Mouse (Mus musculus) liver, embryonic 11.5 days (tissue): Measurements from ENCODE around the gene Kars. TPM values are rescaled to one million over a fixed set of nuclear protein-coding genes. Genes with fewer than 3 reads are reported as not detected.
A peak's percentile ranks its signal among the peaks of the same experiment; 100 is the strongest.

Experiments used
- ATAC-seq: fragments of 200-750 bp; cut with Nextera tagmentation; replicated peaks from 2 replicates; pipeline ENCODE4 v1.8.0; 2017; ENCODE audit warnings: moderate number of reproducible peaks, mild to moderate bottlenecking, moderate TSS enrichment, moderate library complexity; ENCODE audit not compliant: low FRiP score
- DNase-seq: peaks from one replicate; pipeline ENCODE4 v3.0.0-alpha.2; 2017; ENCODE audit warnings: low spot score
- H3K27ac ChIP-seq: fragments of 300-500 bp; sonication (generic); 2 replicates; pipeline ENCODE4 v1.5.1; 2014; ENCODE audit warnings: mild to moderate bottlenecking, low read depth, low read length, control low read depth
- H3K27me3 ChIP-seq: fragments of 300-500 bp; sonication (generic); replicated peaks from 2 replicates; pipeline ENCODE4 v1.6.1; 2014; ENCODE audit warnings: low read length, mixed read lengths; ENCODE audit not compliant: control insufficient read depth, insufficient read depth
- H3K36me3 ChIP-seq: fragments of 300-500 bp; sonication (generic); 2 replicates; pipeline ENCODE4 v1.6.1; 2014; ENCODE audit warnings: mild to moderate bottlenecking, low read length, moderate library complexity, mixed read lengths; ENCODE audit not compliant: control insufficient read depth, insufficient read depth
- H3K4me1 ChIP-seq: fragments of 300-500 bp; sonication (generic); replicated peaks from 2 replicates; pipeline ENCODE4 v1.6.1; 2014; ENCODE audit warnings: low read length, mixed read lengths; ENCODE audit not compliant: control insufficient read depth, insufficient read depth
- H3K4me2 ChIP-seq: fragments of 300-500 bp; sonication (generic); 2 replicates; pipeline ENCODE4 v1.6.1; 2014; ENCODE audit warnings: mild to moderate bottlenecking, control low read depth, moderate library complexity
- H3K4me3 ChIP-seq: fragments of 300-500 bp; sonication (generic); 2 replicates; pipeline ENCODE4 v1.5.1; 2014; ENCODE audit warnings: low read depth, low read length, control low read depth
- H3K9ac ChIP-seq: fragments of 300-500 bp; sonication (generic); 2 replicates; pipeline ENCODE4 v1.6.1; 2014; ENCODE audit warnings: low read depth, low read length, control low read depth
- H3K9me3 ChIP-seq: fragments of 300-500 bp; sonication (generic); 2 replicates; pipeline ENCODE4 v1.6.1; 2016; ENCODE audit warnings: low read length, inconsistent platforms, mixed read lengths; ENCODE audit not compliant: control insufficient read depth
- WGBS: fragments of 180-500 bp; shearing (Covaris S2); extraction: QIAGEN DNeasy Blood & Tissue Kit; methylation state at CpG from one replicate; pipeline ENCODE4 v1.1.7; 2014; 5-methylcytosine and 5-hydroxymethylcytosine counted together
- polyA plus RNA-seq: library from polyadenylated mRNA; unstranded; fragments of >200 nt; fragmentation: Nextera tagmentation; extraction: Ambion mirVana; gene quantifications from 2 replicates; pipeline ENCODE4 v1.2.1, GENCODE M21; 2014

The Kars gene
- polyA plus RNA-seq = 261 and 283 TPM in 2 replicates

DNA sequence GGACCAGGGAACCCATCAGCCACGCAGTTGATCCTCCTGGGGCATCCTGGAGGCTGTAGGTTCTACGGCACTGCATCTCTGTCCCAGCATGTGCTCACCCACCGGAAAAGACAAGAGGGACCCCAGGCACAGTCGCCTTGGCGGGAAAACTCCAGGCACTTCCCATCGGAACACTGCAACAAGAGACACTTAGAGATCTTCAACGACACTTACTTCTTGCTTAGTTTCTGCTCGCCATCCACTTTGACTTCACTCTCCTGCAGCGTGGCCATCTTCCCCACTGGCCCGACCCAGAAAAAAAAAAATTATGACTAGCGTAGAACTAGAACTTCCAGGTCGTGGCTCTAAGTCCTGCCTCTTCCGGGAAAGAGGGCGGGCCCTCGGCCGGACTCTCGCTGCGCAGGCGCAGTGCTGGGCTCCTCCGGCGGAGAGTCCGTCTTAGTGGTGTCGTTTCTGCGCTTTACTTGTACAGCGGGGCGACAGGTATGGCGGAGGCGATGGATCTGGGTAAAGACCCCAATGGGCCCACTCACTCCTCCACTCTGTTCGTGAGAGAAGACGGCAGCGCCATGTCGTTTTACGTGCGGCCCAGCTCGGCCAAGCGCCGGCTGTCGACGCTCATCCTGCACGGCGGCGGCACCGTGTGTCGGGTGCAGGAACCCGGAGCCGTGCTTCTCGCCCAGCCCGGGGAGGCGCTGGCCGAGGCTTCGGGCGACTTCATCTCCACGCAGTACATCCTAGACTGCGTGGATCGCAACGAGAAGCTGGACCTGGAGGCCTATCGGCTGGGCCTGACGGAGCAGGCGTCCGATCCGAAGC lies at the start of gene Kars, which contains the start of gene Terf2ip:
TSS of gene Kars (minus strand) at position 327 of the 819 bp plus-strand sequence.
TSS of gene Terf2ip (plus strand) at position 402 of the 819 bp plus-strand sequence.
- peak within 1 kb of the TSS; percentile 88 for H3K4me2 ChIP-seq
- ATAC-seq (peak; percentile 88), DNase-seq (peak; percentile 90)
- H3K9me3 ChIP-seq = no peaks in the 10 kb centered on the region
- under 1% methylated on average over 61 of the region's 61 CpGs for WGBS
- H3K36me3 ChIP-seq = peaks cover 2% of the 10 kb centered on the region; the same call in 1 of the 2 replicates
- H3K4me1 ChIP-seq = peaks cover 17% of the 10 kb centered on the region
- peak within 1 kb of the TSS; percentile 87 for H3K4me3 ChIP-seq
- H3K27ac ChIP-seq = peak within 1 kb of the TSS; percentile 66
- H3K9ac ChIP-seq = peak within 1 kb of the TSS; percentile 87
- H3K27me3 ChIP-seq = no peaks in the 10 kb centered on the region

GRCm38 (mm10) chr8:112054456-112054855 lies 43.3 kb upstream of the Kars start:
- no peak overlapping the region for H3K4me3 ChIP-seq
- no peaks in the 10 kb centered on the region for H3K36me3 ChIP-seq
- H3K4me1 ChIP-seq = no peaks in the 10 kb centered on the region
- no peaks in the 10 kb centered on the region for H3K27me3 ChIP-seq
- H3K27ac ChIP-seq = no peak overlapping the region
- no peak for DNase-seq
- no peaks in the 10 kb centered on the region for H3K9me3 ChIP-seq
- H3K9ac ChIP-seq = no peak overlapping the region
- H3K4me2 ChIP-seq = no peak overlapping the region
- no peak for ATAC-seq

DNA sequence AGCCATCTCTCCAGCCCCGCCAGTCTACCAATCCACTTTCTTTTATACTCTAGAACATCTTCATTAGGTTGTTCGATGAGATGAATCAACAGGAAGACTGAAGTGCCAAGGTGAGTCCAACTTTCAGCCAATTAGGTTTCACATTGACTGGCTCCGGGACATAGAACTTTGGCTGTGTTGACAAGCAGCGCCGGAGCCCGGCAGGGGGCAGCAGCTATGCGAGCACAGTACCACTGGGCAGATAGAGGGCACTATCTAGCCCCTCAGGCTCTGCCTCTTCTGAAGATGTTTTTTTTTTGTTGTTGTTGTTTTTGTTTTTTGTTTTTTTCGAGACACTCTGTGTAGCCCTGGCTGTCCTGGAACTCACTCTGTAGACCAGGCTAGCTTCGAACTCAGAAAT lies 40.4 kb upstream of the Kars start:
- Histone ChIP-seq H3K36me3 (no peaks in the 10 kb centered on the region), H3K27me3 (no peaks in the 10 kb centered on the region), H3K9me3 (no peaks in the 10 kb centered on the region), H3K4me2 (no peak overlapping the region), H3K4me3 (no peak overlapping the region), H3K9ac (no peak overlapping the region), H3K4me1 (no peaks in the 10 kb centered on the region), H3K27ac (no peak overlapping the region)
- ATAC-seq (no peak), DNase-seq (no peak)
- WGBS = 68% methylated on average over 9 of the region's 9 CpGs

GRCm38 (mm10) chr8:112049984-112050383 lies 38.9 kb upstream of the Kars start:
- Histone ChIP-seq H3K9ac (no peak overlapping the region), H3K36me3 (no peaks in the 10 kb centered on the region), H3K4me3 (no peak overlapping the region), H3K4me2 (no peak overlapping the region), H3K9me3 (no peaks in the 10 kb centered on the region), H3K27me3 (no peaks in the 10 kb centered on the region), H3K4me1 (no peaks in the 10 kb centered on the region), H3K27ac (no peak overlapping the region)
- WGBS = 70% methylated on average over 6 of the region's 6 CpGs
- DNase-seq (no peak), ATAC-seq (no peak)

DNA sequence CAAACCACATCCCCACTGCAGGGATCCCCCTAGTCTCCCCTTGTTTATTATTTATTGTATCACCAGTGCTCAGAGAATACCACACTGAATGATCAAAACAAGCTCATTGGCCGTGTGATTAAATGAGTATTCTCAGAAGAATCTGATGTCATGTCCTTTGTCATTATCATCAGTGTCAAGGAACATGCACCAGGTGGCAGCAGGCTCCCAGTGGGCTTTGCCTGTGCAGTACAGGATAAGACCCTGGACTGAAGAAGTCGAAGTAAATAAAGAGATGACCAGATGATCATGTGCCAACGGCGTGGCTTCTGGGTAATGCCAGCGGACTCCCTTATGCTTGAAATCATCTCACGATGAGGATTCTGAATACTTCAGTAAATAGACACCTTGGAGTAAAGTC lies 37.2 kb upstream of the Kars start:
- H3K27me3 ChIP-seq = no peaks in the 10 kb centered on the region
- no peaks in the 10 kb centered on the region for H3K4me1 ChIP-seq
- ATAC-seq = no peak
- WGBS = 78% methylated on average over 6 of the region's 6 CpGs
- no peak overlapping the region for H3K27ac ChIP-seq
- no peak overlapping the region for H3K9ac ChIP-seq
- no peaks in the 10 kb centered on the region for H3K36me3 ChIP-seq
- no peak overlapping the region for H3K4me3 ChIP-seq
- DNase-seq = no peak
- no peaks in the 10 kb centered on the region for H3K9me3 ChIP-seq
- H3K4me2 ChIP-seq = no peak overlapping the region

DNA sequence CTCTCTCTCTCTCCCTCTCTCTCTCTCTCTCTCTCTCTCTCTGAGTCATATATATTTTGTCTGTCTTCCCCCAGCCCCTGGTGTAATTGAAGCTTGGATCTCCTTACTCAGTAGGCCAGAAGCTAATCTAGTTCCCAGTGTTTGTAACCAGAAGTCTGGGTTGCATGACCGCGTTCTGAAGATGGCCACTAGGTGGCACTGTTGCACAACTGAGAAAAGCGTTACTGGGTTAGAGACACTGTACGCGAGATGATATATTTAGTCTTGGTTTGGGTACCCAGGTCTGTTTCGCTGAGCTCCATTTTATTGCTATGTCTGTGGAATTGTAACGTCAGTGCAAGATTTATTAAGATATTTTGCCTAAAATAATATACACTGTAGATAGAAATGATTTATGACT lies 34.8 kb upstream of the Kars start:
- H3K9me3 ChIP-seq = no peaks in the 10 kb centered on the region
- no peak overlapping the region for H3K9ac ChIP-seq
- DNase-seq = peak; percentile 62
- H3K4me1 ChIP-seq = no peaks in the 10 kb centered on the region
- H3K27me3 ChIP-seq = no peaks in the 10 kb centered on the region
- no peak overlapping the region for H3K4me2 ChIP-seq
- H3K4me3 ChIP-seq = no peak overlapping the region
- 7% methylated on average over 7 of the region's 7 CpGs for WGBS
- ATAC-seq = no peak; the same call in 1 of the 2 replicates
- no peak overlapping the region for H3K27ac ChIP-seq
- H3K36me3 ChIP-seq = no peaks in the 10 kb centered on the region

- Histone ChIP-seq H3K4me3 (no peak overlapping the region), H3K27me3 (no peaks in the 10 kb centered on the region), H3K9me3 (no peaks in the 10 kb centered on the region), H3K9ac (no peak overlapping the region), H3K36me3 (no peaks in the 10 kb centered on the region), H3K4me2 (no peak overlapping the region), H3K4me1 (no peaks in the 10 kb centered on the region), H3K27ac (no peak overlapping the region)
- DNase-seq (no peak), ATAC-seq (no peak)
- WGBS = 66% methylated on average over 5 of the region's 5 CpGs
Measured at GRCm38 (mm10) chr8:112045182-112045581, 34.1 kb upstream of the Kars start.

DNA sequence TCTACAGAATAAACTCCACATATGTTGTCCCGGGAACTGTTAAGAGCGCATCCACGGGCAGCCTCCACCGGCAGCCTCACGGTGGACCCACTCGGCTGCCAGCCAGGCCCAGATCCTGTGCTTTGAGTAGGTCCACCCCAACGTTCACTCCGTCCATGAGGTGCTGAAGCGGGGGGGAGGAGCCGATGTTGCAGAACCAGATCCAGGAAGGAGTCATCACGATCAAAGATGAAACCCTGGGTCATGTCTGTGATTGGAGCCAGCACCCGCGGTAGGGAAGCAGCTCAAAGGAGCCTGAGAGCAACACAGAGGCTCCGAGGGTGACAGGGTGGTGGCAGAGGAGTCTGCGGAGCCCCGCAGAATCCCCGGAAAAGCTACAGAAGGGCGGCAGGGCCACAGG lies 26.4 kb upstream of the Kars start:
- H3K4me2 ChIP-seq = no peak overlapping the region
- no peaks in the 10 kb centered on the region for H3K9me3 ChIP-seq
- no peak for ATAC-seq
- no peak overlapping the region for H3K27ac ChIP-seq
- no peaks in the 10 kb centered on the region for H3K27me3 ChIP-seq
- H3K9ac ChIP-seq = no peak overlapping the region
- H3K4me3 ChIP-seq = no peak overlapping the region
- WGBS = 68% methylated on average over 18 of the region's 18 CpGs
- H3K4me1 ChIP-seq = no peaks in the 10 kb centered on the region
- no peak for DNase-seq
- no peaks in the 10 kb centered on the region for H3K36me3 ChIP-seq

GRCm38 (mm10) chr8:112034603-112035002 lies 23.5 kb upstream of the Kars start:
- Histone ChIP-seq H3K4me3 (no peak overlapping the region), H3K4me1 (no peaks in the 10 kb centered on the region), H3K4me2 (no peak overlapping the region), H3K27me3 (no peaks in the 10 kb centered on the region), H3K36me3 (no peaks in the 10 kb centered on the region), H3K9ac (no peak overlapping the region), H3K27ac (no peak overlapping the region), H3K9me3 (no peaks in the 10 kb centered on the region)
- peak; percentile 39; the same call in 1 of the 2 replicates for ATAC-seq
- peak; percentile 45 for DNase-seq
- 10% methylated on average over 8 of the region's 8 CpGs for WGBS
